Mouse (Mus musculus): Measurements from ENCODE around the gene Sart1. TPM values are rescaled to one million over a fixed set of nuclear protein-coding genes. Genes with fewer than 3 reads are reported as not detected.

Gene Sart1
- polyA plus RNA-seq, 1 experiment from 2014 or later = 34.3 TPM

GRCm38 (mm10) chr19:5345297-5346131 lies 43.0 kb downstream of the Sart1 start:
- Histone ChIP-seq H3K9me3 (replicated peaks) (no peaks in the 10 kb centered on the region), H3K4me1 (replicated peaks) (peaks cover 10% of the 10 kb centered on the region; the same call in 1 of the 2 replicates), H3K4me2 (no peak overlapping the region), H3K27me3 (0 out of 2 replicates have a peak, but pooled peaks cover 3% of the 10 kb centered on the region), H3K4me3 (no peak overlapping the region), H3K9ac (no peak overlapping the region), H3K36me3 (no peaks in the 10 kb centered on the region), H3K27ac (no peak overlapping the region)
- 60% methylated on average over 6 of the region's 6 CpGs for WGBS
- ATAC-seq (replicated peaks; ENCODE audit: insufficient number of reproducible peaks, insufficient read depth, low FRiP score, low read depth) = peak; percentile 72

- no peak for ATAC-seq (replicated peaks; ENCODE audit: insufficient number of reproducible peaks, insufficient read depth, low FRiP score, low read depth)
These were observed 47.1 kb downstream of the Sart1 start for GRCm38 (mm10) chr19:5341360-5341759.

GRCm38 (mm10) chr19:5337975-5338374 lies 50.5 kb downstream of the Sart1 start:
- no peak for ATAC-seq (replicated peaks; ENCODE audit: insufficient number of reproducible peaks, insufficient read depth, low FRiP score, low read depth)
- Histone ChIP-seq H3K4me2 (no peak overlapping the region), H3K4me3 (no peak overlapping the region), H3K9me3 (replicated peaks) (no peaks in the 10 kb centered on the region), H3K4me1 (replicated peaks) (peaks cover 7% of the 10 kb centered on the region), H3K27me3 (no peaks in the 10 kb centered on the region), H3K9ac (no peak overlapping the region), H3K36me3 (no peaks in the 10 kb centered on the region), H3K27ac (no peak overlapping the region)
- WGBS = 18% methylated on average over 5 of the region's 5 CpGs

More at GRCm38 (mm10) chr19:5341360-5341759, 47.1 kb downstream of the Sart1 start:
- 76% methylated on average over 7 of the region's 7 CpGs for WGBS
- H3K4me2 ChIP-seq = no peak overlapping the region
- H3K9ac ChIP-seq = no peak overlapping the region
- H3K4me3 ChIP-seq = no peak overlapping the region
- 0 out of 2 replicates have a peak, but pooled peaks cover 4% of the 10 kb centered on the region for H3K4me1 ChIP-seq (replicated peaks)
- H3K27ac ChIP-seq = no peak overlapping the region
- H3K36me3 ChIP-seq = no peaks in the 10 kb centered on the region
- no peaks in the 10 kb centered on the region for H3K9me3 ChIP-seq (replicated peaks)
- H3K27me3 ChIP-seq = no peaks in the 10 kb centered on the region

- H3K4me1 ChIP-seq (replicated peaks) = peaks cover 7% of the 10 kb centered on the region
- H3K4me3 ChIP-seq = no peak within 1 kb of the TSS
- H3K4me2 ChIP-seq = no peak within 1 kb of the TSS
- H3K9me3 ChIP-seq (replicated peaks) = no peaks in the 10 kb centered on the region
- no peak within 1 kb of the TSS for H3K9ac ChIP-seq
- no peaks in the 10 kb centered on the region for H3K36me3 ChIP-seq
- no peaks in the 10 kb centered on the region for H3K27me3 ChIP-seq
- H3K27ac ChIP-seq = peak within 1 kb of the TSS; percentile 32
- WGBS = 79% methylated on average over 6 of the region's 6 CpGs
- no peak for ATAC-seq (replicated peaks; ENCODE audit: insufficient number of reproducible peaks, insufficient read depth, low FRiP score, low read depth)
These were observed 53.1 kb downstream of the Sart1 start, which contains the start of gene Catsper1 for GRCm38 (mm10) chr19:5335441-5335840. Gene Catsper1, plus strand, starts transcription at chr19:5335741.

- Histone ChIP-seq H3K4me3 (no peak overlapping the region), H3K4me1 (replicated peaks) (peaks cover 7% of the 10 kb centered on the region), H3K27me3 (no peaks in the 10 kb centered on the region), H3K27ac (peak overlapping the region; percentile 32), H3K9ac (no peak overlapping the region), H3K36me3 (no peaks in the 10 kb centered on the region), H3K4me2 (no peak overlapping the region), H3K9me3 (replicated peaks) (no peaks in the 10 kb centered on the region)
- ATAC-seq (replicated peaks; ENCODE audit: insufficient number of reproducible peaks, insufficient read depth, low FRiP score, low read depth) = peak; percentile 47; the same call in 1 of the 2 replicates
- 28% methylated on average over 5 of the region's 5 CpGs for WGBS
These were observed 53.8 kb downstream of the Sart1 start for GRCm38 (mm10) chr19:5334741-5335140.

- H3K27me3 ChIP-seq = no peaks in the 10 kb centered on the region
- no peak for ATAC-seq (replicated peaks; ENCODE audit: insufficient number of reproducible peaks, insufficient read depth, low FRiP score, low read depth)
- no peaks in the 10 kb centered on the region for H3K9me3 ChIP-seq (replicated peaks)
- no peak overlapping the region for H3K4me3 ChIP-seq
- no peaks in the 10 kb centered on the region for H3K36me3 ChIP-seq
- H3K27ac ChIP-seq = no peak overlapping the region
- WGBS = 76% methylated on average over 19 of the region's 19 CpGs
- no peak overlapping the region for H3K4me2 ChIP-seq
- H3K9ac ChIP-seq = no peak overlapping the region
- H3K4me1 ChIP-seq (replicated peaks) = no peaks in the 10 kb centered on the region
These were observed 60.5 kb downstream of the Sart1 start for GRCm38 (mm10) chr19:5327970-5328369.

Other genes starting within 250 kb of the Sart1 start
- gene Pacs1, start 115.6 kb downstream of the Sart1 start, polyA plus RNA-seq (2015; fragmentation: Nextera tagmentation; extraction: Ambion mirVana) = 15.1 and 21.6 TPM in 2 replicates
- 195 and 216 TPM in 2 replicates for gene Sf3b2, start 93.2 kb downstream of the Sart1 start, polyA plus RNA-seq (2015; fragmentation: Nextera tagmentation; extraction: Ambion mirVana)
- 7.3 and 7.7 TPM in 2 replicates for gene Gal3st3, start 90.4 kb downstream of the Sart1 start, polyA plus RNA-seq (2015; fragmentation: Nextera tagmentation; extraction: Ambion mirVana)
- not detected in 2 replicates for gene Catsper1, start 53.0 kb downstream of the Sart1 start, polyA plus RNA-seq (2015; fragmentation: Nextera tagmentation; extraction: Ambion mirVana)
- 0.87 and 1.4 TPM in 2 replicates for gene Cst6, start 39.1 kb downstream of the Sart1 start, polyA plus RNA-seq (2015; fragmentation: Nextera tagmentation; extraction: Ambion mirVana)
- gene Eif1ad, start 22.0 kb downstream of the Sart1 start, polyA plus RNA-seq (2015; fragmentation: Nextera tagmentation; extraction: Ambion mirVana) = 35.3 and 45.7 TPM in 2 replicates
- 405 and 409 TPM in 2 replicates for gene Banf1, start 21.5 kb downstream of the Sart1 start, polyA plus RNA-seq (2015; fragmentation: Nextera tagmentation; extraction: Ambion mirVana)
- 2.0 TPM in 2 replicates for gene Tsga10ip, start 13.8 kb upstream of the Sart1 start, polyA plus RNA-seq (2015; fragmentation: Nextera tagmentation; extraction: Ambion mirVana)
- gene Drap1, start 36.3 kb upstream of the Sart1 start, polyA plus RNA-seq (2015; fragmentation: Nextera tagmentation; extraction: Ambion mirVana) = 205 and 220 TPM in 2 replicates
- 34.8 and 46.9 TPM in 2 replicates for gene AI837181, start 36.4 kb upstream of the Sart1 start, polyA plus RNA-seq (2015; fragmentation: Nextera tagmentation; extraction: Ambion mirVana)
- not detected in 2 replicates for gene Fosl1, start 58.8 kb upstream of the Sart1 start, polyA plus RNA-seq (2015; fragmentation: Nextera tagmentation; extraction: Ambion mirVana)
- 9.0 and 9.9 TPM in 2 replicates for gene Ccdc85b, start 69.2 kb upstream of the Sart1 start, polyA plus RNA-seq (2015; fragmentation: Nextera tagmentation; extraction: Ambion mirVana)
- 97.9 and 106 TPM in 2 replicates for gene Fibp, start 71.9 kb upstream of the Sart1 start, polyA plus RNA-seq (2015; fragmentation: Nextera tagmentation; extraction: Ambion mirVana)
- gene Ctsw, start 79.8 kb upstream of the Sart1 start, polyA plus RNA-seq (2015; fragmentation: Nextera tagmentation; extraction: Ambion mirVana) = 1.4 and 3.5 TPM in 2 replicates
- 65.6 and 95.4 TPM in 2 replicates for gene Efemp2, start 85.3 kb upstream of the Sart1 start, polyA plus RNA-seq (2015; fragmentation: Nextera tagmentation; extraction: Ambion mirVana)
- 33.8 and 48.7 TPM in 2 replicates for gene Mus81, start 99.7 kb upstream of the Sart1 start, polyA plus RNA-seq (2015; fragmentation: Nextera tagmentation; extraction: Ambion mirVana)
- gene Cfl1, start 101.8 kb upstream of the Sart1 start, polyA plus RNA-seq (2015; fragmentation: Nextera tagmentation; extraction: Ambion mirVana) = 1,578 and 1,766 TPM in 2 replicates
- 0.14 and 0.16 TPM in 2 replicates for gene 1700020D05Rik, start 115.1 kb upstream of the Sart1 start, polyA plus RNA-seq (2015; fragmentation: Nextera tagmentation; extraction: Ambion mirVana)
- 15.8 and 17.6 TPM in 2 replicates for gene Snx32, start 121.8 kb upstream of the Sart1 start, polyA plus RNA-seq (2015; fragmentation: Nextera tagmentation; extraction: Ambion mirVana)
- gene Ovol1, start 171.9 kb upstream of the Sart1 start, polyA plus RNA-seq (2015; fragmentation: Nextera tagmentation; extraction: Ambion mirVana) = 0.25 and 0.87 TPM in 2 replicates
- 2.0 and 4.5 TPM in 2 replicates for gene Ap5b1, start 179.3 kb upstream of the Sart1 start, polyA plus RNA-seq (2015; fragmentation: Nextera tagmentation; extraction: Ambion mirVana)
- 89.7 and 96.1 TPM in 2 replicates for gene Rnaseh2c, start 213.2 kb upstream of the Sart1 start, polyA plus RNA-seq (2015; fragmentation: Nextera tagmentation; extraction: Ambion mirVana)
- gene Kat5, start 221.5 kb upstream of the Sart1 start, polyA plus RNA-seq (2015; fragmentation: Nextera tagmentation; extraction: Ambion mirVana) = 29.6 and 35.3 TPM in 2 replicates
- 33.2 and 46.7 TPM in 2 replicates for gene Rela, start 248.8 kb upstream of the Sart1 start, polyA plus RNA-seq (2015; fragmentation: Nextera tagmentation; extraction: Ambion mirVana)

Data from heart, embryonic 15.5 days (tissue).